Mouse (Mus musculus): Measurements from ENCODE around the gene Higd1a. TPM values are rescaled to one million over a fixed set of nuclear protein-coding genes. Genes with fewer than 3 reads are reported as not detected.

Higd1a gene
- polyA plus RNA-seq, 1 experiment = 78.5 TPM

GRCm38 (mm10) chr9:121889927-121890440, 31.8 kb upstream of the Higd1a start:
- no peaks in the 10 kb centered on the region; the same call in 1 of the 2 replicates for H3K9me3 ChIP-seq (replicated peaks; ENCODE audit: control insufficient read depth, insufficient read depth, low read length, poor library complexity, severe bottlenecking)
- no peaks in the 10 kb centered on the region for H3K36me3 ChIP-seq (ENCODE audit: control insufficient read depth, insufficient read depth, low read length, poor library complexity, severe bottlenecking)
- H3K27ac ChIP-seq (ENCODE audit: insufficient read depth, low read length) = no peak overlapping the region
- TF ChIP-seq POLR2A (IDR thresholded peaks at IDR 0.05; ENCODE audit: insufficient read depth, low read length) = no peak
- no peak for TF ChIP-seq CTCF (IDR thresholded peaks at IDR 0.05; ENCODE audit: low read depth, low read length)
- no peak for TF ChIP-seq EP300 (IDR thresholded peaks at IDR 0.05; ENCODE audit: insufficient read depth, low read depth, low read length)
- no peak overlapping the region for H3K9ac ChIP-seq (ENCODE audit: low read depth, poor library complexity, severe bottlenecking)
- no peaks in the 10 kb centered on the region for H3K4me1 ChIP-seq (ENCODE audit: control insufficient read depth, insufficient read depth, low read length)
- no peak overlapping the region for H3K4me3 ChIP-seq (ENCODE audit: low read depth, low read length)
- no peaks in the 10 kb centered on the region for H3K27me3 ChIP-seq (ENCODE audit: control insufficient read depth, insufficient read depth, low read length, poor library complexity, severe bottlenecking)

- no peaks in the 10 kb centered on the region for H3K27me3 ChIP-seq (ENCODE audit: control insufficient read depth, insufficient read depth, low read length, poor library complexity, severe bottlenecking)
- no peak overlapping the region for H3K9ac ChIP-seq (ENCODE audit: low read depth, poor library complexity, severe bottlenecking)
- H3K4me1 ChIP-seq (ENCODE audit: control insufficient read depth, insufficient read depth, low read length) = no peaks in the 10 kb centered on the region
- no peak overlapping the region for H3K27ac ChIP-seq (ENCODE audit: insufficient read depth, low read length)
- TF ChIP-seq POLR2A (IDR thresholded peaks at IDR 0.05; ENCODE audit: insufficient read depth, low read length) (no peak), CTCF (IDR thresholded peaks at IDR 0.05; ENCODE audit: low read depth, low read length) (no peak)
- H3K36me3 ChIP-seq (ENCODE audit: control insufficient read depth, insufficient read depth, low read length, poor library complexity, severe bottlenecking) = no peaks in the 10 kb centered on the region
- no peak overlapping the region for H3K4me3 ChIP-seq (ENCODE audit: low read depth, low read length)
- H3K9me3 ChIP-seq (replicated peaks; ENCODE audit: control insufficient read depth, insufficient read depth, low read length, poor library complexity, severe bottlenecking) = no peaks in the 10 kb centered on the region
These were observed 23.9 kb upstream of the Higd1a start for GRCm38 (mm10) chr9:121882015-121882457.

GRCm38 (mm10) chr9:121881301-121881700, 23.1 kb upstream of the Higd1a start:
- Histone ChIP-seq H3K27me3 (ENCODE audit: control insufficient read depth, insufficient read depth, low read length, poor library complexity, severe bottlenecking) (no peaks in the 10 kb centered on the region), H3K4me3 (ENCODE audit: low read depth, low read length) (no peak overlapping the region), H3K9me3 (replicated peaks; ENCODE audit: control insufficient read depth, insufficient read depth, low read length, poor library complexity, severe bottlenecking) (no peaks in the 10 kb centered on the region), H3K27ac (ENCODE audit: insufficient read depth, low read length) (no peak overlapping the region), H3K9ac (ENCODE audit: low read depth, poor library complexity, severe bottlenecking) (no peak overlapping the region), H3K4me1 (ENCODE audit: control insufficient read depth, insufficient read depth, low read length) (no peaks in the 10 kb centered on the region), H3K36me3 (ENCODE audit: control insufficient read depth, insufficient read depth, low read length, poor library complexity, severe bottlenecking) (no peaks in the 10 kb centered on the region)
- TF ChIP-seq EP300 (IDR thresholded peaks at IDR 0.05; ENCODE audit: insufficient read depth, low read depth, low read length) = no peak
- TF ChIP-seq CTCF (IDR thresholded peaks at IDR 0.05; ENCODE audit: low read depth, low read length) = no peak
- TF ChIP-seq POLR2A (IDR thresholded peaks at IDR 0.05; ENCODE audit: insufficient read depth, low read length) = no peak

GRCm38 (mm10) chr9:121880840-121881239, 22.7 kb upstream of the Higd1a start:
- Histone ChIP-seq H3K4me1 (ENCODE audit: control insufficient read depth, insufficient read depth, low read length) (no peaks in the 10 kb centered on the region), H3K27me3 (ENCODE audit: control insufficient read depth, insufficient read depth, low read length, poor library complexity, severe bottlenecking) (no peaks in the 10 kb centered on the region), H3K27ac (ENCODE audit: insufficient read depth, low read length) (no peak overlapping the region), H3K4me3 (ENCODE audit: low read depth, low read length) (no peak overlapping the region), H3K36me3 (ENCODE audit: control insufficient read depth, insufficient read depth, low read length, poor library complexity, severe bottlenecking) (no peaks in the 10 kb centered on the region), H3K9me3 (replicated peaks; ENCODE audit: control insufficient read depth, insufficient read depth, low read length, poor library complexity, severe bottlenecking) (no peaks in the 10 kb centered on the region), H3K9ac (ENCODE audit: low read depth, poor library complexity, severe bottlenecking) (no peak overlapping the region)
- TF ChIP-seq POLR2A (IDR thresholded peaks at IDR 0.05; ENCODE audit: insufficient read depth, low read length) (no peak), CTCF (IDR thresholded peaks at IDR 0.05; ENCODE audit: low read depth, low read length) (peak; percentile 90), EP300 (IDR thresholded peaks at IDR 0.05; ENCODE audit: insufficient read depth, low read depth, low read length) (no peak)

GRCm38 (mm10) chr9:121877052-121877740, 19.0 kb upstream of the Higd1a start:
- Histone ChIP-seq H3K27me3 (ENCODE audit: control insufficient read depth, insufficient read depth, low read length, poor library complexity, severe bottlenecking) (no peaks in the 10 kb centered on the region), H3K9ac (ENCODE audit: low read depth, poor library complexity, severe bottlenecking) (no peak overlapping the region), H3K36me3 (ENCODE audit: control insufficient read depth, insufficient read depth, low read length, poor library complexity, severe bottlenecking) (no peaks in the 10 kb centered on the region), H3K4me3 (ENCODE audit: low read depth, low read length) (no peak overlapping the region), H3K9me3 (replicated peaks; ENCODE audit: control insufficient read depth, insufficient read depth, low read length, poor library complexity, severe bottlenecking) (no peaks in the 10 kb centered on the region), H3K27ac (ENCODE audit: insufficient read depth, low read length) (no peak overlapping the region), H3K4me1 (ENCODE audit: control insufficient read depth, insufficient read depth, low read length) (no peaks in the 10 kb centered on the region)
- no peak for TF ChIP-seq EP300 (IDR thresholded peaks at IDR 0.05; ENCODE audit: insufficient read depth, low read depth, low read length)
- TF ChIP-seq CTCF (IDR thresholded peaks at IDR 0.05; ENCODE audit: low read depth, low read length) = peak; percentile 47
- TF ChIP-seq POLR2A (IDR thresholded peaks at IDR 0.05; ENCODE audit: insufficient read depth, low read length) = no peak

- no peaks in the 10 kb centered on the region for H3K27me3 ChIP-seq (ENCODE audit: control insufficient read depth, insufficient read depth, low read length, poor library complexity, severe bottlenecking)
- no peaks in the 10 kb centered on the region for H3K4me1 ChIP-seq (ENCODE audit: control insufficient read depth, insufficient read depth, low read length)
- no peak for TF ChIP-seq CTCF (IDR thresholded peaks at IDR 0.05; ENCODE audit: low read depth, low read length)
- TF ChIP-seq EP300 (IDR thresholded peaks at IDR 0.05; ENCODE audit: insufficient read depth, low read depth, low read length) = no peak
- TF ChIP-seq POLR2A (IDR thresholded peaks at IDR 0.05; ENCODE audit: insufficient read depth, low read length) = no peak
These were observed 15.4 kb upstream of the Higd1a start for GRCm38 (mm10) chr9:121873578-121873977.

More at GRCm38 (mm10) chr9:121873578-121873977, 15.4 kb upstream of the Higd1a start:
- Histone ChIP-seq H3K36me3 (ENCODE audit: control insufficient read depth, insufficient read depth, low read length, poor library complexity, severe bottlenecking) (no peaks in the 10 kb centered on the region), H3K9ac (ENCODE audit: low read depth, poor library complexity, severe bottlenecking) (no peak overlapping the region), H3K4me3 (ENCODE audit: low read depth, low read length) (no peak overlapping the region), H3K9me3 (replicated peaks; ENCODE audit: control insufficient read depth, insufficient read depth, low read length, poor library complexity, severe bottlenecking) (no peaks in the 10 kb centered on the region), H3K27ac (ENCODE audit: insufficient read depth, low read length) (no peak overlapping the region)

Measured in ES-Bruce4 (cell line).